Mouse (Mus musculus) heart, postnatal 25 days (tissue): ENCODE results near the gene Myo3b. TPM values are rescaled to one million over a fixed set of nuclear protein-coding genes. Genes with fewer than 3 reads are reported as not detected.
"Not testable (repeated sequence)": the region's sequence is repeated elsewhere in the genome, so short reads cannot be mapped to it uniquely, and the experiment has no call there.

Experiments
- DNase-seq: peaks from one replicate; pipeline ENCODE4 v3.0.0; 2022; ENCODE audit warnings: low spot score
- intact Hi-C: fragments of 180-260 bp; cut with DNase I; formaldehyde crosslinking; loops from one replicate; pipeline ENCODE4 v1.15.1; 2025
- total RNA-seq, 2 experiments: library from RNA; stranded (reverse); gene quantifications; 2 replicates each; pipeline ENCODE4 v1.2.3; 2021

The Myo3b gene
- total RNA-seq = not detected

DNA sequence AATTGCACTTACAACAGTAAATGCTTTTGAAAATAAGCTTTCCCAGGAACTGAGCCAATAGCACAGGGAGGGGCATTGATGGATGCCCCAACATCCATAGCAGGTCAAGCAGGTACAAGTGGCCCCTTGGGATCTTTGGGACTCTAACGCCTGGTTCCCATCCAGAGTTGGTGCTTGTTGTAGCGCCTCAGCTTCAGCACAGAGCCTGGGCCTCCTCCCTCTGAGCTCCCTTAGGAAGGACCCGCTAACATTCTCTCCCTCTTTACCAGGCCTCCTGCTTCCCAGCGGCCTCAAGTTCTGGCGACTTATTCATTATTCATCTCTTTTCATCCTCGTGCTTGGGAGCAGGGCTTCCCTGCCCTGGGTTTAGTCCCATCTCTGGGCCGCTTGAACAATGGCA lies at the start of gene Myo3b:
Gene Myo3b, plus strand, starts transcription at position 375 of the 400 bp plus-strand sequence.
- intact Hi-C loops = no loop called here
- no peak for DNase-seq

GRCm38 (mm10) chr2:69989224-69989623 lies 49.7 kb upstream of the Myo3b start:
- DNase-seq = no peak
- intact Hi-C loops = no loop called here

DNA sequence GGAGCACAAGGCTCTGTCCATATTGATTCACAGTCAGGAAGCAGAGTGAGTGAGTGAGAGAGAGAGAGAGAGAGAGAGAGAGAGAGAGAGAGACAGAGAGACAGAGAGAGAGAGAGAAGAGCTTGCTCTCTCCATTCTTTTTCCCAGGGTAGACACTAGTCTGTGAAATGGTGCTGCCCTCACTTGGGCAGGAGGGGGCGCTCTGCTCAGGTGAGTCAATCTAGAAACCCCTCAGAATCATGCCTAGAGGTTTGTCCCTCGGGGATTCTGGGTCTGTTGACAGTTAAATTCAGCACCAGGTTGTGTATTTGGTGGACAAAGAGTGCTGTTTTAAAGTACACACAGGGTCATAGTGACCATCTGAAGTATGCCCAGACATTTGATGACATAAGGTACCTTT lies 48.3 kb upstream of the Myo3b start:
- intact Hi-C loops = no loop called here
- no peak for DNase-seq

DNA sequence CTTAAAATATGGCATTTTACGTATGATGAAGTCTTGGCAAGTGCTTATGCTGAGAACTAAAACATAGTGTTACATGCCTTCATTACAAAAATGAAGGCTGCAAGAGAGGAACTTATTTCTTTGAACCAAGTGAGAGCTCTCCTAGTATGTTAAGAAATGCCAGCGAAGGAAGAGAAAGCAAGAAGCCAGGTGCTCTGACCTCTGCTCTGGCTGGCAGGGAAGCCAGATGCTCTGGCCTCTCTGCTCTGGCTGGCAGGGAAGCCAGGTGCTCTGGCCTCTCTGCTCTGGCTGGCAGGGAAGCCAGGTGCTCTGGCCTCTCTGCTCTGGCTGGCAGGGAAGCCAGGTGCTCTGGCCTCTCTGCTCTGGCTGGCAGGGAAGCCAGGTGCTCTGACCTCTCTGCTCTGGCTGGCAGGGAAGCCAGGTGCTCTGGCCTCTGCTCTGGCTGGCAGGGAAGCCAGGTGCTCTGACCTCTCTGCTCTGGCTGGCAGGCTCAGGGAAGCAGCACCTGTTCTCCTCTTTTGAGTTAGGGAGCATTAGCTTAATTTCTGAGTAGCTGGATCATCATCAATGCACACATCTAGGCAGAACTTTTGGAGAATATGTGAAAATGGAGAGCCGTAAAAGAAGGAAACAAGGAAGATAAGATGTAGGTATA lies 44.7 kb upstream of the Myo3b start:
- intact Hi-C loops, DNase-seq: not testable (repeated sequence)

DNA sequence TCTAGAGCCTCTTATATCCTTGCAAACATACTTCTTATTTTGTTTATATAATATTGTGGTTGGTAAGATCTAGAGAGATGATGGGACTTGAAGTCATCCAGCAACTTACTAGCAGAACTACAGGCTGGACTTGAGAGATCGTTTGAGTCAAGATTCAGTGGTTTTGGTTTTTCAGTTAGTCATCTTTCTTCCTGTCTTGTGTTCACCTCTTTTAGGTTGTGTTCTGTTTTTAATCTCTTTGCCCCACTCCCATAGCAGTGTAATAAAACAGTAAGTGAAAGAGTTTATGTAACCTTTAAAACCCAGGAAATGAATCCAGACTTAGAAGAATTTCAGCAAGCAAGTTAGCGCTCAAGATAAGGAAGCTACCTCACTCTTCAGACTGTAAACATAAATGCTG lies 44.1 kb upstream of the Myo3b start:
- intact Hi-C loops = no loop called here

GRCm38 (mm10) chr2:69999097-69999770 lies 39.7 kb upstream of the Myo3b start:
- intact Hi-C loops = no loop called here

More for the DNA sequence above, 44.1 kb upstream of the Myo3b start:
- DNase-seq = no peak

DNA sequence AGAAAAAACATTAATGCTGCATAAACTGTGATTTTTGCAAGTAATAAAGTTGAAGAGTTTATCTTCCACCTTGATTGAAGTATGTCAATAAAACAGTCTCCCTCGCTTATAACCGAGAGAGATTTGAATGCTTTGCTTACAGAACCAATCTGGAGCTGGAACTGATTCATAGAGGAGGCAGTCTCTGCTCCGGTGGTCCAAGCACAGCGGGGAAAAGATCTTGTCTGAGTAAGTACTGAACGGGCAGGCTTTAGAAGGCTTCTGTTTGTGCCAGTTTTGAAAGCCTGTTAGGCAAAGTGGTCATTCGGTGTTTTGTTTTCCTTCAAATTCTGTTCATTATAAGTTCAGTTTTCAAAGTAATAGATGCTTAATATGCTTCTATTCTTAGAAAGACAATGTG lies 38.6 kb upstream of the Myo3b start:
- intact Hi-C loops = no loop called here
- DNase-seq = no peak

More at GRCm38 (mm10) chr2:69999097-69999770, 39.7 kb upstream of the Myo3b start:
- no peak for DNase-seq

DNA sequence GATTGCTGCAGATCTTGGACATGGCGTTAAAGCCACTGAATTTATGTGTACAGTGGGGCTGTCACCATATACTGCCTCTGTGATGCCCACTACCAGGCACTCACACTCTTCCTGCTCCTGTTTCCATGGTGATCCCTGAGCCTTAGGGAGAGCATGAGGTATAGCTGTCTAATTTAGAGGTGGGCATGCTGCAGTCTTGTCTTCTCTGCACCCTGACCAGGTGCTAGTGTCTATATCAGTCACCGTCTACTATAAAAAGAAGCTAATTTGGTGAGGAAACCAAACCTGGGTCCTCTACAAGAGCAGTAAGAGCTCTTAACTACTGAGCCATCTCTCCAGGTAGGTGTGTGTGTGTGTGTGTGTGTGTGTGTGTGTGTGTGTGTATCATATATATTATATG lies 32.4 kb upstream of the Myo3b start:
- DNase-seq = no peak
- intact Hi-C loops = no loop called here

DNA sequence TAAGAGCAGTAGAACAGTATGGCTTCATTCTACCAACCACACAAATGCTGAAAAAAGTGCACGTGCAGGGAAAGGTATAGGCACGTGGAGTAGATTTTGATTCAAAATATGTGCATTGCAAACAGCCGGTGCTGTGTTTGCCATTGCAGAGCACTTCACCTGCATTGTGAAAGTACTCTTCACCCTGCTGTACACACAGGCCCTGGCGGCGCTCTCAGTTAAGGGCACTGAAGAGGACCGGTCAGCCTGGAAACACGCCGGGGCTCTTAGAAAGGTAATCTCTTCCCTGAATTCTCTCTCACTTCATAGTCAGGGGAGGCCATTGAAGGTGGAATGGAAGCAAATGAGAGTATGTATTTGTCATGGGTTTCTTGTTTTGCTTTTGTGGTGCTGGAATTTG lies 26.0 kb upstream of the Myo3b start:
- DNase-seq = no peak
- intact Hi-C loops = loop anchor here (5.0 kb wide), 1 partner anchor 41 kb away; no protein-coding TSS in a partner anchor

GRCm38 (mm10) chr2:70018236-70018635 lies 20.7 kb upstream of the Myo3b start:
- intact Hi-C loops = no loop called here
- no peak for DNase-seq

DNA sequence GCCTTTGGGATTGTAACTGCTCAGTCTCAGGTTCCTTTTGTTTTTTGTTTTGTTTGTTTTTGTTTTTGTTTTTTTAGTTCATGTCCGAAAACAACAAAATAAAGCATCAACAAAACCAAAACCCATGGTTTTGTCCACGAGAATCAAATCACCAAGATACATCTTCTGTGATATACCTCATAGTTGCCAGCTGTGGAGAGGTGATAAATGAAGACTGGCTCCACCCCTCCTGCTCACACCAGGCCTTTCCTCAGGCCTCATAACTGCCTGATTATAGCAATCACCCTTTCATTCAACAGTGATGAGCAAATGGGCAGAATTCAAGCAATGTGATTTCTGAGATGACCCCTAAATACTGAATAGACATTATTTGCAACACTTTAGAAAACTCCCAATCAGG lies 14.5 kb upstream of the Myo3b start:
- no peak for DNase-seq
- intact Hi-C loops = no loop called here

DNA sequence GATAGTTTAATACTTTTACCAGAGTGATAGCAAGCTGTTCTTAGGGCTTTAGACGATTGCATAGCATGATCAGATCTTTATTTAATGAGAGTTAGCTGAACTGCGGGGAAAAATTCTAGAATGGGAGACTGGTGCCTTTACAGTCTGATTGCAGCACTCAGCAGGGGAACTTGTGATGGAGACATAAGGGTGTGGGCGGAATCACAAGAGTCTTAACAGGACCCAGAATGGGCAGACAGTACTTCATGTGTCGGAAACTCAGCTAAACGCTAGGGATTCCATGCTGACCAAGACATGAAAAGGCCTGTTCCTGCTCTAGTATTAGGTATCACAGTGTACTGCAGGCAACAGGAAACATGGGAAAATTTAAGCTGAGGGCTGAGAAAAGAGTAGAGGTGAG lies 13.2 kb upstream of the Myo3b start:
- intact Hi-C loops = no loop called here
- no peak for DNase-seq

DNA sequence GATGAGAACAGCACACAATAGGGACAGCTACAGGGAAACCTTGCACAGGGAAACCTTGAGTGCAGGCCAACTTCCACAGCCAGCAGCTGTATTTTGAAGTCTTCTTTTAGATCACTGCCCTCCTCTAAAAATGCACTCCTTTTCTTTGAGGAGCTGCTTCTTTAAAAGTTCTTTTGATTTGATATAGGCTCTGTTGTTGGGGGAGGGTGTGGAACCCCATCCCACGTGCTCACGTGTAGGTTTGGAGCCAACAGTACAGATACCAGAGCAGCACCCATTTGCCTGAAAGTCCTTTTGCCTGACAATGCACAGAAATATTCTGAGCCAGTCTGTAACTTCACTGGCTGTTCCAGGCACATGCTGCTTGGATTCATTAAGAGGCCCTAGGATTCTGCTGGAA lies 7.5 kb upstream of the Myo3b start:
- intact Hi-C loops = no loop called here

DNA sequence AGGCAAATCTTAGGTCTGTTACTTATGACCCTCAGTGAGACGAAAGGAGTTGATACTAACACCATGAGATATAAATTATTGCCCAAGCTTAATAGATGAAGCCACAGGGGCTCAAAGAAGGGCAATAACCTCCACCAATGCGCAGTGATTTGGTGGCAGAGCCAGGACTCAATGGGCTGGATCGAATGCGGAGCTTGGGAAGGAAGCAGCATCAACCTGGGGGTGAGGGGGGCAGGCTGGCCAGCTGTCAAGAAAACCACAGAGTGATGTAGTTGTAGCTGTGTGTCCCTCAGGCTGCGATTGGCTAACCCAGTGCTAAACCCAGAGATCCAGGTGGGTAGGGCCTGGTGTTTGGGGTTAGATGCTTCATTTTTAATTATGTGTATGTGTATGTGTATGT lies 4.0 kb upstream of the Myo3b start:
- no peak for DNase-seq
- intact Hi-C loops = no loop called here

More for the DNA sequence above, 7.5 kb upstream of the Myo3b start:
- no peak for DNase-seq

- intact Hi-C loops = no loop called here
Observed at GRCm38 (mm10) chr2:70035358-70035757, 3.6 kb upstream of the Myo3b start.

GRCm38 (mm10) chr2:70037221-70037620 lies 1.7 kb upstream of the Myo3b start:
- DNase-seq = no peak
- intact Hi-C loops = no loop called here

More at GRCm38 (mm10) chr2:70035358-70035757, 3.6 kb upstream of the Myo3b start:
- DNase-seq = no peak

DNA sequence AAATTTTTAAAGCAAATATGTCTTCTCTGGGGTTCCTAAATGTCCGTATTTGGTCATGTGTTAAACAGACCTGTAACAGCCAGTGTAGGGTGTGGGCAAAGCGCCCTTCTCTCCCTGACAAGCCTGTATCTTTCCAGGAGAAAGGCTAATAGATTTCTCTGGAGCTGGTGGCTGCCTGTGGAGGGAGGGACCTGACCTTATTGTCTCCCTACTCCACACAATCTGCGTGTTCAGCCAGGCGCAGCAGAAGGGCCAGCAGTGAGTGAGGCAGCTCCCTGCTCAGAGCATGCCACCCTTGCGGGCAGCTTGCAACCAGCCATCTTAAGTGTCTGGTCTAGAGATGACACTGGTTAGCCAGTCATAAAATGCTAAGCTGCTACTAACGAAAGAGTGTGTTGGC lies 5.5 kb downstream of the Myo3b start:
- no peak for DNase-seq

GRCm38 (mm10) chr2:70047868-70048267 lies 8.9 kb downstream of the Myo3b start:
- intact Hi-C loops = no loop called here
- no peak for DNase-seq

More for the DNA sequence above, 5.5 kb downstream of the Myo3b start:
- intact Hi-C loops = no loop called here

DNA sequence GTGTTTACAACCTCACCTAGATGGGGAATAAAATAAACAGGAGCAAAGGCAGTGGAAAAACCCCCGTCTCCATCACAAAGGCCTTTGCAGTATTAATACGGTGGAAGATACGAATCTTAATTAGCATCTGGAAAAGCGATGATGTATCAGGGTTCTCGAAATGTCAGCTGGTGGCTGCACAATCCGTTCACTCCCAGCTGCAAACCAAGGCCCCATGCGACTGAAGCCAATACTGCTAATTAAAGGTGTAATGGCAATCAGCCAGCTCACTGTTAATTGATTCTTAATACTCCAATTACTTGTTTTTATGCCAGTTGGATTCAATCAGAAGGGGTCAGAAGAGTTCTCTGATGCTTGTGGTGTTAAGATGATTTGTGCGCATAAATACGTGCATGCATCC lies 14.9 kb downstream of the Myo3b start:
- intact Hi-C loops = no loop called here
- DNase-seq = no peak

GRCm38 (mm10) chr2:70058201-70058600 lies 19.3 kb downstream of the Myo3b start:
- intact Hi-C loops = no loop called here
- no peak for DNase-seq
